Mouse (Mus musculus) intestine, postnatal 0 days (tissue): Measurements from ENCODE around the gene Plekhf1. TPM values are rescaled to one million over a fixed set of nuclear protein-coding genes. Genes with fewer than 3 reads are reported as not detected.

Experiments
- ATAC-seq: fragments of 200-750 bp; cut with Nextera tagmentation; 2 replicates; pipeline ENCODE4 v1.8.0; 2017; ENCODE audit warnings: mild to moderate bottlenecking, moderate TSS enrichment, moderate library complexity
- H3K27ac ChIP-seq: fragments of 300-500 bp; sonication (generic); 2 replicates; pipeline ENCODE4 v1.5.1; 2014; ENCODE audit warnings: mild to moderate bottlenecking, low read depth, low read length, moderate library complexity
- H3K27me3 ChIP-seq: fragments of 300-500 bp; sonication (generic); replicated peaks from 2 replicates; pipeline ENCODE4 v1.6.1; 2014; ENCODE audit warnings: low read length, mixed read lengths; ENCODE audit not compliant: control insufficient read depth, insufficient read depth
- H3K36me3 ChIP-seq: fragments of 300-500 bp; sonication (generic); 2 replicates; pipeline ENCODE4 v1.6.1; 2014; ENCODE audit warnings: mild to moderate bottlenecking, moderate library complexity; ENCODE audit not compliant: control insufficient read depth, insufficient read depth
- H3K4me1 ChIP-seq: fragments of 300-500 bp; sonication (generic); replicated peaks from 2 replicates; pipeline ENCODE4 v1.6.1; 2014; ENCODE audit warnings: antibody characterized with exemption, low read length, mixed read lengths; ENCODE audit not compliant: control insufficient read depth, insufficient read depth
- H3K4me2 ChIP-seq: fragments of 300-500 bp; sonication (generic); replicated peaks from 2 replicates; pipeline ENCODE4 v1.6.1; 2014; ENCODE audit warnings: low read depth, mild to moderate bottlenecking, moderate library complexity
- H3K4me3 ChIP-seq: fragments of 300-500 bp; sonication (generic); 2 replicates; pipeline ENCODE4 v1.5.1; 2014; ENCODE audit warnings: low read depth, low read length
- H3K9ac ChIP-seq: fragments of 300-500 bp; sonication (generic); 2 replicates; pipeline ENCODE4 v1.6.1; 2014; ENCODE audit warnings: mild to moderate bottlenecking, low read depth, low read length
- H3K9me3 ChIP-seq: fragments of 300-500 bp; sonication (generic); 2 replicates; pipeline ENCODE4 v1.6.1; 2016; ENCODE audit warnings: mixed run types; ENCODE audit not compliant: control insufficient read depth
- CTCF ChIP-seq: sonication (generic); IDR thresholded peaks from 2 replicates; pipeline ENCODE4 v1.5.1; 2016; ENCODE audit warnings: low read depth, mild to moderate bottlenecking, control low read depth, antibody characterized with exemption, moderate library complexity
- WGBS: fragments of 180-500 bp; shearing (Covaris S2); extraction: QIAGEN DNeasy Blood & Tissue Kit; methylation state at CpG from one replicate; pipeline ENCODE4 v1.1.7; 2014; 5-methylcytosine and 5-hydroxymethylcytosine counted together
- polyA plus RNA-seq: library from polyadenylated mRNA; unstranded; fragments of >200 nt; fragmentation: Nextera tagmentation; extraction: Ambion mirVana; gene quantifications from 2 replicates; pipeline ENCODE4 v1.2.1, GENCODE M21; 2015

The Plekhf1 gene
- polyA plus RNA-seq, 1 experiment from 2014 or later, result 5.2 TPM

DNA sequence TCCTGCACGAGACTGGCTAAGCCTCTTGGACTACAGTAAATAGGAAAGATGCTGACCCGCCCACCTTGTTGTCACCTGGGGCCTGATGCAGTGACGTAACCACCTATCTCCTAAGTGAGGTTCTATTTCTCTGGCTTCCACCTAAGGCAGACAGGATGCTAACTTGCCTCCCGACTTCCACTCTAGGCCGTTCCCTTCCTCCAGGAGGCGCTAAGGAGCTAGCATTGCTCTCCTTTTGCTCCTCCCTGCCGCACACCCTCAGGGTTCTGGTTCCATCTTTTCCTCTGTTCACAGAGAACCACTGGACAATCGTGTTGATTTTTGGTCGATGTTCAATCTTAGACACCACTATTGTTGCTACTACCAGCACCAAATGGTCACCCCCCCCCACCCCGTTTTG is 36.2 kb downstream of the Plekhf1 start:
- no peak overlapping the region for H3K27ac ChIP-seq
- peaks cover 29% of the 10 kb centered on the region; the same call in 1 of the 2 replicates for H3K36me3 ChIP-seq
- no peaks in the 10 kb centered on the region for H3K27me3 ChIP-seq
- peak; percentile 65 for TF ChIP-seq CTCF
- 0 out of 2 replicates have a peak, but pooled peaks have one; percentile 31 for ATAC-seq
- H3K9ac ChIP-seq, result no peak overlapping the region
- H3K4me3 ChIP-seq, result no peak overlapping the region
- no peaks in the 10 kb centered on the region for H3K9me3 ChIP-seq
- 56% methylated on average over 10 of the region's 10 CpGs for WGBS
- H3K4me1 ChIP-seq, result no peaks in the 10 kb centered on the region
- no peak overlapping the region for H3K4me2 ChIP-seq

DNA sequence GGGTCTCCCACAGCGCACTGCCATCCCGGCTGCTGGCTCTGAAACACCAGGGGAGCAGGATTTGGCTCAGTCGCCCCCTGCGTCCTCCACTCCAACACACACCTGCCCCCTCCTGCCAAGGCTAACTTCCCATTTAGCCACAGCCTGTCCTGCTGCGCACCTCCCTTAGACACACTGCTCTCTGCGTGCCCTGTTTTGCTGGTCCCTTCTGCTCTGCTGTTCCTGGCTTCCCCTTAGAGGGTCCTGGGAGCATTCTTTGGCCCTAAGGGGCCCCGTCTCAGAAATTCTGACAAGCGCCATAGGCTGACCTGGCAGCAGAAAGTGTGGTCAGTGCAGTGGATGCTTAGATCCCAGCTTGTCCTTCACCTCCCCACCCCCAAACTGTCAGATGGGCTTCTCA is 36.7 kb downstream of the Plekhf1 start:
- Histone ChIP-seq H3K4me3 (no peak overlapping the region), H3K9ac (no peak overlapping the region), H3K4me1 (no peaks in the 10 kb centered on the region), H3K36me3 (peaks cover 27% of the 10 kb centered on the region; the same call in 1 of the 2 replicates), H3K9me3 (no peaks in the 10 kb centered on the region), H3K27me3 (no peaks in the 10 kb centered on the region), H3K4me2 (no peak overlapping the region), H3K27ac (no peak overlapping the region)
- ATAC-seq, result no peak
- TF ChIP-seq CTCF, result no peak
- WGBS, result 83% methylated on average over 8 of the region's 8 CpGs

DNA sequence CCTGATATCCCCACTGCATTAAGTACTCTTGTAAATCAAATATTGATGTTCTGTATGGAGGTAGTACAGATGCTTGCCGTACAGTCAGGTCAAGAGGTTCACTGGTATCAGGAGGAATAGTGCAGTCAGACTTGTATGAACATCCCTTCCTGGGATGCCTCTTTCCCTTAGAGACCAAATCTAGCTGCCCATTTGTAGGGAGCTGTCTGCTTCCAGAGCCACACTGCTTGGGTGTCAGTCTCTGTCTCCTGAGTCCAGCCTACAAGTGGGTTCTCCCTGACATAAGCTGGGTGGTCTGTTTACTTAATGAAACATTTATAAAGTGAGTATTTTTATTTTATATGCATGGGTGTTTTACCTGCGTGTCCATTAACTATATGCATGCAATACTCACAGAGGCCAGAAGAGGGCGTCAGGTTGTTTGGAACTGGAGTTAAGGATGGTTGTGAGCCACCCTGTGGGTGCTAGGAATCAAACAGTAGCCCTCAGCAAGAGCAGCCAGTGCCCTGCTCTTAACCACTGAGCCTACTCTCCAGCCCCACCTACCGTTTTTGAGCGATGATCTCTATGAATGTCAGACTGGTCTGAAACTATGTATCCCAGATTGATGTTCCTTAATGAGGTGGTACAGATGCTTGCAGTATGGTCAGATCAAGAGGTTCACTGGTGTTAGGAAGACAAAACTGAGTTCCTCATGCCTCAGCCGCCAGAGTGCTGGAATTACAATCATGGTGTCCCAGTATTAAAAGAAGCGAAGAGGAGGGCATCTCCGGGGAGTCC is 37.6 kb downstream of the Plekhf1 start:
- Histone ChIP-seq H3K4me2 (no peak overlapping the region), H3K4me3 (no peak overlapping the region), H3K4me1 (no peaks in the 10 kb centered on the region), H3K9me3 (no peaks in the 10 kb centered on the region), H3K27me3 (no peaks in the 10 kb centered on the region), H3K9ac (no peak overlapping the region), H3K27ac (no peak overlapping the region), H3K36me3 (peaks cover 23% of the 10 kb centered on the region; the same call in 1 of the 2 replicates)
- TF ChIP-seq CTCF, result peak; percentile 38
- no peak for ATAC-seq
- WGBS, result 87% methylated on average over 8 of the region's 8 CpGs

DNA sequence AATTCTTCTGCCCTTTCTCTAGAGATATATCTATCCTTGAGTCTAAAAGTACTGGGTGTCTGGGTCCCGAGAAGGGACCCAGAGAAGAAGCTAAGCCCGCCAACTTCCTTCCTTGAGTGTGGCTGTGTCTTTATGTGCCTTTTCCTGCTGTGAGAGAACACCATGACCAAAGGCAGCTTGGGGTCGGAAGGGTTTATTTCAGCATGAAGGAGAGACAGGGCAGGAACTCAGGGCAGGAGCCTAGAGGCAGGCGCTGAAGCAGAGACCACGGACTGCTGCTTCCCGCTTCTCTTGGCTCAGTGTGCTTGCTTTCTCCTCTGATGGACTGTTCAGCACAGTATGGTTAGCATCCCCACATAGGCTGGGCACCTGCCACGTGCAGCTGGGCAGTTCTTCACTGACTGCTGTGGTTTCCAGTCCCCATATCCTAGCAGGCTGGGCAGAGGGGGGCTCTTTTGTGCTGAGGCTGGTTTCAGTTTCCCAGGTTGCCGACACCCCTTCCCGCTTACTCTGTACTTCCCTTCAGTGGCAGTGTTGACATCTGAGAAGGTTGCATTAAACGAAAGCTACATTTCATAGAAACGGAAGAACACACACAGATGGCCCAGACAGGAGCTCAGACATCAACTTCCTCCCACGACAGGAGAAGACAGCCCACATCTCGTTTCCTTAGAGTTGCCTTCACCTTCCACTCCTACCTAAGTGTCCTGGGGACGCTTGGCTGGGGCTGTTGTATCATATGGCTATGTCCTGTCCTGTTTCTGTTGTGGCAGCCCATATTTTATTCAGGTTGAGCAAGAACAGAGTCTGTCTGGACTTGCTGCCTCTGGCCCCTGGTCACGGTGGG is 38.5 kb downstream of the Plekhf1 start:
- Histone ChIP-seq H3K36me3 (peaks cover 17% of the 10 kb centered on the region; the same call in 1 of the 2 replicates), H3K9me3 (no peaks in the 10 kb centered on the region), H3K4me1 (0 out of 2 replicates have a peak, but pooled peaks cover 3% of the 10 kb centered on the region), H3K27me3 (no peaks in the 10 kb centered on the region), H3K4me2 (no peak overlapping the region), H3K27ac (no peak overlapping the region), H3K4me3 (no peak overlapping the region), H3K9ac (no peak overlapping the region)
- TF ChIP-seq CTCF, result no peak
- WGBS, result 79% methylated on average over 15 of the region's 15 CpGs
- ATAC-seq, result no peak

DNA sequence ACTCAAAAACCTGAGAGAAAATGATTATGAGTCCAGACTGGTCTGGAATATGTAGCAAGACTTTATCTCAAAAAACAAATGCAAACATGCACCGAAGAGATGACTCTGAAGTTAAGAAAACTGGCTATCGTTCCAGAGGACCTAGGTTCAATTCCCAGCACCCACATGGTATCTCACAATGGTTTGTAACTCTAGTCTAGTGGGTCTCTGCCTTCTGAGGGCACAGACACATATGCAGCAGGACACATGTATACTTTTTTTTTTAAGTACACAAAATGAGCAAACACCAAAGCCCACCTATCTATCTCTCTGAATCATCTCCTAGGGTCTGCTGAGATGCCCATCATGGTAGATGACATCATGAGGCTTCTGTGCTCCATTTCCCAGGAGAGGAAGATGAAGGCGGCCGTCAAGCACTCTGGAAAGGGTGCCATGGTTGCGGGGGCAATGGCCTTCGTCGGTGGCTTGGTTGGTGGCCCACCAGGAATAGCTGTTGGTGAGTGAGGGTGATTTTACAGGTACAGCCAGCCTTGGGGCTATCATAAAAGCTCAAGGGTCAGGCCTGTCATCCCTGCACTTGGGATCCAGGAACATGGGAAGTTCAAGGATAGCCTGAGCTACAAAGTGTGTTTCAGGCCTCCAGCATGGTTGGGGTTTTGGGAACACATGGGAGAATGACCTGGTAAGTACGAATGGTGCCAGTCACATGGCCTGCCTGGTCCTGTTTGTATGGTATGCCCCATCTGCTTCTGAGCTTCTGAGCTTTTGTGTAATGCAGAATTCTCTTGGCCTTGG is 39.3 kb downstream of the Plekhf1 start:
- 91% methylated on average over 8 of the region's 8 CpGs for WGBS
- no peak overlapping the region for H3K4me3 ChIP-seq

More for the DNA sequence above, 39.3 kb downstream of the Plekhf1 start:
- Histone ChIP-seq H3K4me2 (no peak overlapping the region), H3K9me3 (no peaks in the 10 kb centered on the region), H3K4me1 (0 out of 2 replicates have a peak, but pooled peaks cover 3% of the 10 kb centered on the region), H3K27ac (no peak overlapping the region), H3K36me3 (peaks cover 17% of the 10 kb centered on the region; the same call in 1 of the 2 replicates), H3K27me3 (no peaks in the 10 kb centered on the region), H3K9ac (no peak overlapping the region)
- no peak for TF ChIP-seq CTCF
- ATAC-seq, result no peak
